ENCODE assay signal across 19 mouse cellular contexts in the genomic region with DNA sequence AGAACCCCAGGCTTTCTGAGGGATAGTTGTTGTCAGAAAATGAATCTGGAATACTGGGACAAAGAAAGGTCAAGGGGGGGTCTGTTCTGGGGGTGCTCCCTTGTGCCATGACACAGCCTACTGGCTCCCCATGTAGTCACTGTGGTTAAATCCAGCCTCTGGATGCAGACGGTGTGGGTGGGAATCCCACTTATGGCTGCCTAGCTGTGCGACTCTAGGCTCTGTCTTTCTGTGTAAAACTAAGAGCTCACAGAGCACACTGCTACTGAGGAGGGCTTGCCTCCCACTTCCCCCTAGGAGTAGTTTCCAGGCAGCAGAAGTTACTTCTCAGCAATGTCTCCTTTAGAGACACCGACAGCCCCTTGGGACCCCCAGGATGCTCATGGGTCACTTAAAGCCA. TPM values are rescaled to one million over a fixed set of nuclear protein-coding genes. Genes with fewer than 3 reads are reported as not detected.
A peak's percentile ranks its signal among the peaks of the same experiment; 100 is the strongest.
DNase-seq lines count a peak whose midpoint lies in the region; ATAC-seq and TF ChIP-seq lines count a peak whose summit lies in the region.
"Had no signal": no experiment of that assay in that cellular context is flagged by ENCODE, and none has a peak within 500 bp of the region (broad histone marks: within the 10 kb centered on the region; RNA-seq: fewer than 3 reads in every experiment).

No protein-coding gene starts in this region.

- TF ChIP-seq EP300 in liver, embryonic 14.5 days (IDR thresholded peaks at IDR 0.05; ENCODE audit: low read depth), result no peak

- no peak for DNase-seq in heart, embryonic 10.5 days (ENCODE audit: low spot score)
- no peak for DNase-seq in heart, postnatal 25 days (ENCODE audit: low spot score)
- DNase-seq in spleen, adult 2 months (ENCODE audit: low read depth in 1 of 2, low spot score in 2 of 2), result no peak
- DNase-seq in spleen, postnatal 4 days (ENCODE audit: low spot score in 2 of 2), result no peak
- no peak for DNase-seq in liver, embryonic 14.5 days (ENCODE audit: low read depth in 3 of 3, low spot score in 3 of 3)
- DNase-seq in cerebellum, adult 11-12 months, result no peak
- no peak for DNase-seq in lung, adult 2 months
- DNase-seq: adrenal gland, postnatal 14 days; cerebellum, postnatal 25 days; layer of hippocampus, adult 9-11 months; thymus, adult 18-20 months had no signal

- TF ChIP-seq CTCF in spleen, adult 2 months (IDR thresholded peaks at IDR 0.05; ENCODE audit: extremely low read depth, insufficient read depth, insufficient read length, insufficient replicate concordance), result no peak
- TF ChIP-seq CTCF in liver, embryonic 14.5 days (IDR thresholded peaks at IDR 0.05; ENCODE audit: low read depth), result no peak
- no peak for TF ChIP-seq CTCF in lung, adult 2 months (IDR thresholded peaks at IDR 0.05; ENCODE audit: insufficient read depth, low read length)

- no peaks in the 10 kb centered on the region for H3K9me3 ChIP-seq in heart, embryonic 10.5 days
- H3K9me3 ChIP-seq in liver, embryonic 14.5 days (ENCODE audit: control insufficient read depth, low read length), result no peaks in the 10 kb centered on the region
- H3K9me3 ChIP-seq: forebrain, embryonic 13.5 days; heart, embryonic 15.5 days; limb, embryonic 13.5 days; midbrain, embryonic 13.5 days had no signal

- H3K4me3 ChIP-seq in heart, embryonic 10.5 days, result no peak overlapping the region
- H3K4me3 ChIP-seq in spleen, adult 2 months (ENCODE audit: extremely low read depth, insufficient read depth, insufficient read length), result no peak overlapping the region
- H3K4me3 ChIP-seq in liver, embryonic 14.5 days (ENCODE audit: insufficient read depth in 1 of 2, low read depth in 2 of 2, low read length in 2 of 2), result no peak overlapping the region
- no peak overlapping the region for H3K4me3 ChIP-seq in lung, adult 2 months (replicated peaks; ENCODE audit: extremely low read depth, low read depth, low read length)
- H3K4me3 ChIP-seq: forebrain, embryonic 13.5 days; heart, embryonic 15.5 days; limb, embryonic 13.5 days; midbrain, embryonic 13.5 days; myocyte had no signal

- intact Hi-C loops in heart, postnatal 25 days (cut with DNase I), result no loop called here

- H3K36me3 ChIP-seq in heart, embryonic 10.5 days, result no peaks in the 10 kb centered on the region
- H3K36me3 ChIP-seq in spleen, adult 2 months (ENCODE audit: control insufficient read depth, insufficient read depth, low read length), result no peaks in the 10 kb centered on the region
- H3K36me3 ChIP-seq in liver, embryonic 14.5 days (replicated peaks; ENCODE audit: control insufficient read depth, insufficient read depth, low read depth), result no peaks in the 10 kb centered on the region
- H3K36me3 ChIP-seq: heart, embryonic 15.5 days; limb, embryonic 13.5 days; midbrain, embryonic 13.5 days had no signal

- 78% methylated on average over 3 of the region's 3 CpGs for WGBS in heart, embryonic 10.5 days
- WGBS in spleen, adult 2 months, result 66% methylated on average over 3 of the region's 3 CpGs
- 79% methylated on average over 3 of the region's 3 CpGs for WGBS in liver, embryonic 14.5 days (ENCODE audit: insufficient replicate concordance)
- 80% methylated on average over 3 of the region's 3 CpGs for WGBS in lung, adult 2 months

- no peak overlapping the region for H3K9ac ChIP-seq in liver, embryonic 14.5 days (replicated peaks)
- H3K9ac ChIP-seq: forebrain, embryonic 13.5 days; heart, embryonic 15.5 days; limb, embryonic 13.5 days; midbrain, embryonic 13.5 days had no signal

- H3K27ac ChIP-seq in heart, embryonic 10.5 days, result 0 out of 2 replicates have a peak overlapping the region, but pooled peaks have one; percentile 29
- H3K27ac ChIP-seq in spleen, adult 2 months (ENCODE audit: insufficient read depth, low read length), result peak overlapping the region; percentile 57; the same call in 1 of the 2 replicates
- H3K27ac ChIP-seq in liver, embryonic 14.5 days, result peak overlapping the region; percentile 29
- H3K27ac ChIP-seq: forebrain, embryonic 13.5 days; limb, embryonic 13.5 days; midbrain, embryonic 13.5 days had no signal

- ATAC-seq in liver, embryonic 14.5 days (ENCODE audit: insufficient read depth), result no peak
- no peak for ATAC-seq in inflammation-experienced regulatory T-cells, adult 6 months
- ATAC-seq: forebrain, embryonic 13.5 days; midbrain, embryonic 13.5 days had no signal

- H3K4me1 ChIP-seq in heart, embryonic 10.5 days, result peaks cover 58% of the 10 kb centered on the region
- no peaks in the 10 kb centered on the region; the same call in 1 of the 2 replicates for H3K4me1 ChIP-seq in spleen, adult 2 months (ENCODE audit: control insufficient read depth, insufficient read depth, insufficient read length)
- H3K4me1 ChIP-seq in liver, embryonic 14.5 days (replicated peaks; ENCODE audit: control insufficient read depth in 2 of 2, insufficient read depth in 2 of 2, low read length in 1 of 2), result peaks cover 67 to 79% of the 10 kb centered on the region in 2 experiments
- H3K4me1 ChIP-seq in lung, adult 2 months (ENCODE audit: control insufficient read depth, insufficient read depth, low read length), result peaks cover 13% of the 10 kb centered on the region

- no peak for TF ChIP-seq POLR2A in spleen, adult 2 months (IDR thresholded peaks at IDR 0.05; ENCODE audit: low read depth, low read length)
- TF ChIP-seq POLR2A in lung, adult 2 months (IDR thresholded peaks at IDR 0.05; ENCODE audit: borderline replicate concordance, extremely low read depth, low read depth, low read length), result no peak

- no peak overlapping the region for H3K4me2 ChIP-seq in liver, embryonic 14.5 days (ENCODE audit: low read depth)
- H3K4me2 ChIP-seq: forebrain, embryonic 13.5 days; heart, embryonic 15.5 days; limb, embryonic 13.5 days; midbrain, embryonic 13.5 days had no signal

- peaks cover 76% of the 10 kb centered on the region for H3K27me3 ChIP-seq in heart, embryonic 10.5 days (ENCODE audit: insufficient read depth, poor library complexity, severe bottlenecking)
- H3K27me3 ChIP-seq in spleen, adult 2 months (ENCODE audit: control insufficient read depth, insufficient read depth, low read length), result no peaks in the 10 kb centered on the region
- H3K27me3 ChIP-seq in liver, embryonic 14.5 days (ENCODE audit: control insufficient read depth, insufficient read depth, low read length), result no peaks in the 10 kb centered on the region

RNA-seq across cellular contexts. Expression of a gene that starts 6.1 kb away (rescaled TPM):
- 12.1 and 12.8 TPM in 2 replicates for polyA plus RNA-seq in heart, embryonic 10.5 days (2016; fragmentation: Nextera tagmentation; extraction: Ambion mirVana)
- total RNA-seq in heart, postnatal 25 days (2021), result 10 to 100 TPM; 41.7 to 48.7 TPM
- polyA plus RNA-seq in spleen, adult 2 months (2012; rRNA removed), result 46.4 and 51.9 TPM in 2 replicates
- 57.6 and 61.8 TPM in 2 replicates for polyA plus RNA-seq in liver, embryonic 14.5 days (2012; rRNA removed)
- polyA plus RNA-seq in liver, embryonic 14.5 days (2014; fragmentation: Nextera tagmentation; extraction: Ambion mirVana), result 78.7 and 88.5 TPM in 2 replicates
- not detected for polyA plus RNA-seq in inflammation-experienced regulatory T-cells, adult 6 months (2017; shearing (Covaris generic))
- polyA plus RNA-seq in lung, adult 2 months (2012; rRNA removed), result 31.7 and 43.6 TPM in 2 replicates

RNA-seq across cellular contexts. Expression of a gene that starts 19.4 kb away (rescaled TPM):
- 14.5 and 14.6 TPM in 2 replicates for polyA plus RNA-seq in heart, embryonic 10.5 days (2016; fragmentation: Nextera tagmentation; extraction: Ambion mirVana)
- 1 to 10 TPM; 1.2 to 2.9 TPM for total RNA-seq in heart, postnatal 25 days (2021)
- 36.2 and 50.4 TPM in 2 replicates for polyA plus RNA-seq in spleen, adult 2 months (2012; rRNA removed)
- 18.1 and 20.1 TPM in 2 replicates for polyA plus RNA-seq in liver, embryonic 14.5 days (2012; rRNA removed)
- 15.8 and 19.3 TPM in 2 replicates for polyA plus RNA-seq in liver, embryonic 14.5 days (2014; fragmentation: Nextera tagmentation; extraction: Ambion mirVana)
- not detected for polyA plus RNA-seq in inflammation-experienced regulatory T-cells, adult 6 months (2017; shearing (Covaris generic))
- polyA plus RNA-seq in lung, adult 2 months (2012; rRNA removed), result 34.9 and 46.7 TPM in 2 replicates
- total RNA-seq: neutrophil, adult 5-6 weeks had no signal

RNA-seq across cellular contexts. Expression of a gene that starts 29.6 kb away (rescaled TPM):
- polyA plus RNA-seq in heart, embryonic 10.5 days (2016; fragmentation: Nextera tagmentation; extraction: Ambion mirVana), result 0.21 and 0.30 TPM in 2 replicates
- total RNA-seq in heart, postnatal 25 days (2021), result not detected
- 2.0 and 3.5 TPM in 2 replicates for polyA plus RNA-seq in spleen, adult 2 months (2012; rRNA removed)
- not detected in 2 replicates for polyA plus RNA-seq in liver, embryonic 14.5 days (2012; rRNA removed)
- 0.15 and 0.21 TPM in 2 replicates for polyA plus RNA-seq in liver, embryonic 14.5 days (2014; fragmentation: Nextera tagmentation; extraction: Ambion mirVana)
- polyA plus RNA-seq in inflammation-experienced regulatory T-cells, adult 6 months (2017; shearing (Covaris generic)), result 1 to 10 TPM in 1 of 3 experiments, not detected in 2; 3.5 TPM
- not detected in 2 replicates for polyA plus RNA-seq in lung, adult 2 months (2012; rRNA removed)
- total RNA-seq: neutrophil, adult 5-6 weeks had no signal
- polyA plus RNA-seq: hindbrain, embryonic 11.5 days; midbrain, embryonic 13.5 days; myocyte had no signal

RNA-seq across cellular contexts. Expression of a gene that starts 49.5 kb away (rescaled TPM):
- 4.6 and 15.2 TPM in 2 replicates for polyA plus RNA-seq in heart, embryonic 10.5 days (2016; fragmentation: Nextera tagmentation; extraction: Ambion mirVana)
- total RNA-seq in heart, postnatal 25 days (2021), result under 1 TPM; 0.36 to 0.75 TPM
- polyA plus RNA-seq in spleen, adult 2 months (2012; rRNA removed), result 0.64 and 2.2 TPM in 2 replicates
- polyA plus RNA-seq in liver, embryonic 14.5 days (2012; rRNA removed), result 0.61 and 0.91 TPM in 2 replicates
- polyA plus RNA-seq in liver, embryonic 14.5 days (2014; fragmentation: Nextera tagmentation; extraction: Ambion mirVana), result 0.42 and 0.53 TPM in 2 replicates
- not detected for polyA plus RNA-seq in inflammation-experienced regulatory T-cells, adult 6 months (2017; shearing (Covaris generic))
- polyA plus RNA-seq in lung, adult 2 months (2012; rRNA removed), result 0.12 and 0.31 TPM in 2 replicates
- total RNA-seq: adrenal gland, postnatal 14 days; neutrophil, adult 5-6 weeks had no signal

RNA-seq across cellular contexts. Expression of a gene that starts 58.7 kb away (rescaled TPM):
- polyA plus RNA-seq in heart, embryonic 10.5 days (2016; fragmentation: Nextera tagmentation; extraction: Ambion mirVana), result 27.8 and 33.1 TPM in 2 replicates
- total RNA-seq in heart, postnatal 25 days (2021), result 10 to 100 TPM; 57.5 to 60.2 TPM
- 78.4 and 91.2 TPM in 2 replicates for polyA plus RNA-seq in spleen, adult 2 months (2012; rRNA removed)
- 22.5 and 23.2 TPM in 2 replicates for polyA plus RNA-seq in liver, embryonic 14.5 days (2012; rRNA removed)
- polyA plus RNA-seq in liver, embryonic 14.5 days (2014; fragmentation: Nextera tagmentation; extraction: Ambion mirVana), result 5.3 and 6.6 TPM in 2 replicates
- polyA plus RNA-seq in inflammation-experienced regulatory T-cells, adult 6 months (2017; shearing (Covaris generic)), result 1 to 10 TPM in 1 of 3 experiments, under 1 TPM in 2; 0.19 to 1.3 (median 0.67) TPM
- polyA plus RNA-seq in lung, adult 2 months (2012; rRNA removed), result 305 and 359 TPM in 2 replicates

Comparison
In these comparisons a context has a peak if more than half of its experiments do, and no peak if none do; other contexts are left out.
1. RNA of a gene that starts 6.1 kb away (polyA plus RNA-seq): 57.6 to 88.5 TPM in liver, embryonic 14.5 days, 46.4 to 51.9 TPM in spleen, adult 2 months, 31.7 to 43.6 TPM in lung, adult 2 months and 12.1 to 12.8 TPM in heart, embryonic 10.5 days; not detected in inflammation-experienced regulatory T-cells, adult 6 months; every median in the first group is over 10 times any median in the second.
2. Peak in every context shown above with its lines, with median percentiles within 50 percentile points of each other: H3K27ac ChIP-seq.